Mouse (Mus musculus): ENCODE data around the gene Pcsk1n. TPM values are rescaled to one million over a fixed set of nuclear protein-coding genes. Genes with fewer than 3 reads are reported as not detected.

The Pcsk1n gene
- polyA plus RNA-seq, 1 experiment: 0.16 TPM

DNA sequence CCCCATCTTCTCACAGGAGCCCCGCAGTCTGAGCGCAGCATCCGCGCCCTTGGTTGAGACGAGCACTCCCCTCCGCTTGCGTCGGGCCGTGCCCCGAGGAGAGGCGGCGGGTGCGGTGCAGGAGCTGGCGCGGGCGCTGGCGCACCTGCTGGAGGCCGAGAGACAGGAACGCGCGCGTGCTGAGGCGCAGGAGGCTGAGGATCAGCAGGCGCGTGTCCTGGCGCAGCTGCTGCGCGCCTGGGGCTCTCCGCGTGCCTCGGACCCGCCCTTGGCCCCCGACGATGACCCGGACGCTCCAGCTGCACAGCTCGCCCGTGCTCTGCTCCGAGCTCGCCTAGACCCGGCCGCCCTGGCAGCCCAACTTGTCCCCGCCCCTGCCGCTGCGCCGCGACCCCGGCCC, 2.4 kb downstream of the Pcsk1n start:
- Histone ChIP-seq H3K27ac (ENCODE audit: insufficient read depth, low read length) (no peak overlapping the region), H3K36me3 (ENCODE audit: control insufficient read depth, insufficient read depth, low read length) (no peaks in the 10 kb centered on the region), H3K4me1 (ENCODE audit: control insufficient read depth, insufficient read depth, insufficient read length) (no peaks in the 10 kb centered on the region; the same call in 1 of the 2 replicates), H3K4me3 (ENCODE audit: extremely low read depth, insufficient read depth, insufficient read length) (no peak overlapping the region), H3K27me3 (ENCODE audit: control insufficient read depth, insufficient read depth, low read length) (peaks cover 4% of the 10 kb centered on the region)
- no peak for DNase-seq (ENCODE audit: low read depth in 1 of 2, low spot score in 2 of 2)
- TF ChIP-seq CTCF (IDR thresholded peaks at IDR 0.05; ENCODE audit: extremely low read depth, insufficient read depth, insufficient read length, insufficient replicate concordance) (no peak), POLR2A (IDR thresholded peaks at IDR 0.05; ENCODE audit: low read depth, low read length) (no peak)
- 27% methylated on average over 48 of the region's 48 CpGs for WGBS

DNA sequence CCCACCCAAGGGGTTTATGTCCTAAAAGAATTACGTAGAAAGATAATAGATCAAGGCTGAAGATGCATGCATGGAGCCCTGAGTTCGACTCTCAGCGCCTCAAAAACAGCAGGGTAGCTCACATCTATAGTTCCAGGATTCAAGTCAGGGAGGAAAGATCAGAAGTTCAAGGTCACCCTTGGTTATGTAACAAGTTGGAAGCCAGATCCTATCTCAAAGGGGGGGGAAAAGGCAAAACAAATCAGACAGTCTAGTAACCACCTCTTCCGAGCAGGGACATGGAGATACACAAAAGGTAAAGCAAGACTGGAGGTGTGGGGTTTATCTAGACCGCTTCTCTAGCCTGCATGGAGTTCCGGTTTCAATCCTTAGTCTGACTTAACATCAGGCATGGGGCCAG, 6.6 kb downstream of the Pcsk1n start:
- DNase-seq (ENCODE audit: low read depth in 1 of 2, low spot score in 2 of 2): no peak
- no peak overlapping the region for H3K4me3 ChIP-seq (ENCODE audit: extremely low read depth, insufficient read depth, insufficient read length)
- H3K4me1 ChIP-seq (ENCODE audit: control insufficient read depth, insufficient read depth, insufficient read length): no peaks in the 10 kb centered on the region; the same call in 1 of the 2 replicates
- H3K27ac ChIP-seq (ENCODE audit: insufficient read depth, low read length): no peak overlapping the region
- H3K36me3 ChIP-seq (ENCODE audit: control insufficient read depth, insufficient read depth, low read length): no peaks in the 10 kb centered on the region; the same call in 1 of the 2 replicates
- no peak for TF ChIP-seq POLR2A (IDR thresholded peaks at IDR 0.05; ENCODE audit: low read depth, low read length)
- WGBS: 78% methylated on average over 6 of the region's 6 CpGs
- H3K27me3 ChIP-seq (ENCODE audit: control insufficient read depth, insufficient read depth, low read length): peaks cover 6% of the 10 kb centered on the region; the same call in 1 of the 2 replicates

DNA sequence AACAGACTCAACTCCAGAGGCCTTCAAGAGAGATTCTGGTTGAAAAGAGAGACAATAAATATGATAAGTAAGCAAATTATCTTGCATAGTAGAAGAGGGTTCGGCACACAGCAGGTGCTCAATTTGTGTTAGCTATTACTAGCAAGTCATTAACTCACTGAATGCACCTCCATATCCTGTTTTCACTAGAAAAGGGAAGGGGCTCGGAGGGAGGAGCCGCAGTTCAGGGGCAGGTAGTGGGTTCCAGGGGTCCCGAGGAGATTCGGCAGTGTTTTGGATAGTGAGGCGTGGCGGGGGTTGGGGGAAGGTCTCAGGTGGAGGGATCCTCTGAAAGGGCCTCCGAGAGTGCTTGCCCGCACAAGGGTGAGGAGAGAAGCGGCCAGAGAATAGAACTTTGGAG, 7.5 kb downstream of the Pcsk1n start:
- Histone ChIP-seq H3K27ac (ENCODE audit: insufficient read depth, low read length) (no peak overlapping the region), H3K4me1 (ENCODE audit: control insufficient read depth, insufficient read depth, insufficient read length) (no peaks in the 10 kb centered on the region; the same call in 1 of the 2 replicates), H3K4me3 (ENCODE audit: extremely low read depth, insufficient read depth, insufficient read length) (no peak overlapping the region), H3K36me3 (ENCODE audit: control insufficient read depth, insufficient read depth, low read length) (peaks cover 1% of the 10 kb centered on the region; the same call in 1 of the 2 replicates), H3K27me3 (ENCODE audit: control insufficient read depth, insufficient read depth, low read length) (0 out of 2 replicates have a peak, but pooled peaks cover 4% of the 10 kb centered on the region)
- 33% methylated on average over 10 of the region's 10 CpGs for WGBS
- TF ChIP-seq POLR2A (IDR thresholded peaks at IDR 0.05; ENCODE audit: low read depth, low read length): no peak
- no peak for TF ChIP-seq CTCF (IDR thresholded peaks at IDR 0.05; ENCODE audit: extremely low read depth, insufficient read depth, insufficient read length, insufficient replicate concordance)
- no peak for DNase-seq (ENCODE audit: low read depth in 1 of 2, low spot score in 2 of 2)

DNA sequence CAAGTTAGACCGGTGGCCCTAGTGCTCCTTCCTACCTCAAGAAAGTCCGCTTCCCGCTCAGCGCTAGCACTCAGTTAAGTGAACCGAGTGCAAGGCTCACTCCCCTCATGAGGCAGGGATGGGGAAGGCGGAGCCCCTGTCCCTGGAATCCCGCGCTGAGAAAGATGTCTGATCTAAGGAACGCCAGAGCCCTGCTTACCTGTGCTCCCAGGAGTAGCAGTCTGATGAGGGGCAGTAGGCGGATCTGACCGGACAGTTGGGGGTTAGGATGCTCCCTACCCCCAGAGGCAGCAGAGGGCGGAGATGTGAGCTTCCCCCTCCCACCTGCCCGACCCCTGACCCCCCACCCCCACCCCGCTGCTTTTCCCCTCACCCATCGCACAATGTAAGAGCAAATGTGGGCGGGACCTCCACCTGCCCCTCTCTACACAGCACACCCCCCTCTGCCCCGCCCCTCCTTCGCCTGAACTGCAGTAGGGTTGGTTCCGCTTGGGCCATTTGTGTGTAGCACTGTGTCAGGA, 8.7 kb downstream of the Pcsk1n start, which contains the start of gene Eras:
Eras (minus strand) TSS at position 338 of the 521 bp plus-strand sequence.
- no peaks in the 10 kb centered on the region for H3K4me1 ChIP-seq (ENCODE audit: control insufficient read depth, insufficient read depth, insufficient read length)
- no peak within 1 kb of the TSS for H3K27ac ChIP-seq (ENCODE audit: insufficient read depth, low read length)
- 41% methylated on average over 19 of the region's 19 CpGs for WGBS
- DNase-seq (ENCODE audit: low read depth in 1 of 2, low spot score in 2 of 2): no peak
- TF ChIP-seq CTCF (IDR thresholded peaks at IDR 0.05; ENCODE audit: extremely low read depth, insufficient read depth, insufficient read length, insufficient replicate concordance) (no peak), POLR2A (IDR thresholded peaks at IDR 0.05; ENCODE audit: low read depth, low read length) (no peak)
- no peak within 1 kb of the TSS for H3K4me3 ChIP-seq (ENCODE audit: extremely low read depth, insufficient read depth, insufficient read length)
- H3K27me3 ChIP-seq (ENCODE audit: control insufficient read depth, insufficient read depth, low read length): 0 out of 2 replicates have a peak, but pooled peaks cover 3% of the 10 kb centered on the region
- peaks cover 1% of the 10 kb centered on the region; the same call in 1 of the 2 replicates for H3K36me3 ChIP-seq (ENCODE audit: control insufficient read depth, insufficient read depth, low read length)

DNA sequence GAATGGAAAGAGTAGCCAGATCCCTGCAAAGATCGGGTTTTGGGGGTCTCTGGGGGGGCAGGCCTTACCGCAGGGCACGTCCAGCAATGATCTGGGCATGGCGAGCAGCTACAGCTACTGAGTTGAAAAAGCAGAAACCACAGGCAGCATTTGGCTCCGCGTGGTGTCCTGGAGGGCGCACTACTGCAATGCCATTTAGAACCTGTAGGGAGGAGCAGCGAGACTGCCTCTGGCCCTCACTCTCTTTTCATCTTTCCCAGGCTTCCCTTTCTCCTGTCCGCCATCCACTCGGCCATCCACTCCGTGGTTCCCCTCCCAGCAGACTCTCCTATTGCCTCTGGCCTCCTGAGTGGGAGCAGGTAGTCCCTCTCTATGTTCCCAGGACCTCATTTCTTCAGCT, 17.3 kb downstream of the Pcsk1n start:
- WGBS: 57% methylated on average over 11 of the region's 11 CpGs
- H3K4me3 ChIP-seq (ENCODE audit: extremely low read depth, insufficient read depth, insufficient read length): no peak overlapping the region
- DNase-seq (ENCODE audit: low read depth in 1 of 2, low spot score in 2 of 2): no peak

DNA sequence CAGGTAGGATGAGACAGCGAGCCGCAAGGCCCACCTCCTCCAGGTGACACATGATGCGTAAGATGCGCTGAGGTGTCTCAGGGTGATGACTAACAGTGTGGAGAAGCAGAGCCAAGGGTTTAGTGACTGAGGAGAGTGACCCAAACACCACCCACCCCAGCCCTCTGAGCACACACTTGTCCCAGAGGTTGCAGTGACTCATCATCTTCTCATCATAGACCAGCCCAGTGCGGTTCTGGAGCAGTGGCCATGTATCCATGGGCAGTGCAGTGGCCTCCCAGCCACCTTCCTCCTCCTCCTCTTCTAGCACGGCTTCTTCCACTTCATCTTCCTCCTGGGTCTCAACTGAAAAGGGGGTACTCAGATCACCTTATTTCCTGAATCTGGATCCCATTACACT, 18.0 kb downstream of the Pcsk1n start:
- no peak for TF ChIP-seq CTCF (IDR thresholded peaks at IDR 0.05; ENCODE audit: extremely low read depth, insufficient read depth, insufficient read length, insufficient replicate concordance)
- no peak for TF ChIP-seq POLR2A (IDR thresholded peaks at IDR 0.05; ENCODE audit: low read depth, low read length)
- peaks cover 1% of the 10 kb centered on the region; the same call in 1 of the 2 replicates for H3K36me3 ChIP-seq (ENCODE audit: control insufficient read depth, insufficient read depth, low read length)
- no peaks in the 10 kb centered on the region for H3K27me3 ChIP-seq (ENCODE audit: control insufficient read depth, insufficient read depth, low read length)
- H3K4me1 ChIP-seq (ENCODE audit: control insufficient read depth, insufficient read depth, insufficient read length): no peaks in the 10 kb centered on the region
- H3K27ac ChIP-seq (ENCODE audit: insufficient read depth, low read length): no peak overlapping the region
- H3K4me3 ChIP-seq (ENCODE audit: extremely low read depth, insufficient read depth, insufficient read length): no peak overlapping the region
- DNase-seq (ENCODE audit: low read depth in 1 of 2, low spot score in 2 of 2): no peak
- 93% methylated on average over 6 of the region's 6 CpGs for WGBS

More for the DNA sequence above, 17.3 kb downstream of the Pcsk1n start:
- no peak for TF ChIP-seq POLR2A (IDR thresholded peaks at IDR 0.05; ENCODE audit: low read depth, low read length)
- no peak for TF ChIP-seq CTCF (IDR thresholded peaks at IDR 0.05; ENCODE audit: extremely low read depth, insufficient read depth, insufficient read length, insufficient replicate concordance)
- Histone ChIP-seq H3K27ac (ENCODE audit: insufficient read depth, low read length) (no peak overlapping the region), H3K4me1 (ENCODE audit: control insufficient read depth, insufficient read depth, insufficient read length) (no peaks in the 10 kb centered on the region), H3K36me3 (ENCODE audit: control insufficient read depth, insufficient read depth, low read length) (peaks cover 1% of the 10 kb centered on the region; the same call in 1 of the 2 replicates), H3K27me3 (ENCODE audit: control insufficient read depth, insufficient read depth, low read length) (no peaks in the 10 kb centered on the region)

DNA sequence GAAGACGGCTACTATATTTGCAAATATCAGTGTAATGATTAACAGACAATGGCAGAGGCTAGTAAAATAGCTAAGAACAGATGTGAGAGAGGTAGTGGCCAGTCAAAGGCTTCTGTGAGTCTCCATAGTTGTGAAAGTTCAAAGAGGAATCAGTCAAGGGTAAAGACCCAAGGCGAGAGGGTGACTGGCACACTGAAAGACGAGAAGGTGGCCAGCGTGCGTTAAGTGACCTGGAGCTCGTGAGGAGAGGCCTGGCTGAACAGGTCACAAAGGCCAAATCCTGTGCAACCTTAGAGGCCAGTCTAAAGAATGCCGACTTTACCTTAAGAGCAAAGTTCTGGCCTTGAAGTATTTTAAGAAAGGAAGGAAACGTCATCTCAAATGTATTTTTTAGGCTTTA, 26.0 kb downstream of the Pcsk1n start:
- no peak overlapping the region for H3K4me3 ChIP-seq (ENCODE audit: extremely low read depth, insufficient read depth, insufficient read length)
- no peak overlapping the region for H3K27ac ChIP-seq (ENCODE audit: insufficient read depth, low read length)
- no peaks in the 10 kb centered on the region; the same call in 1 of the 2 replicates for H3K4me1 ChIP-seq (ENCODE audit: control insufficient read depth, insufficient read depth, insufficient read length)
- WGBS: 93% methylated on average over 8 of the region's 8 CpGs
- DNase-seq (ENCODE audit: low read depth in 1 of 2, low spot score in 2 of 2): no peak
- TF ChIP-seq CTCF (IDR thresholded peaks at IDR 0.05; ENCODE audit: extremely low read depth, insufficient read depth, insufficient read length, insufficient replicate concordance) (no peak), POLR2A (IDR thresholded peaks at IDR 0.05; ENCODE audit: low read depth, low read length) (no peak)
- no peaks in the 10 kb centered on the region for H3K27me3 ChIP-seq (ENCODE audit: control insufficient read depth, insufficient read depth, low read length)
- 0 out of 2 replicates have a peak, but pooled peaks cover 1% of the 10 kb centered on the region for H3K36me3 ChIP-seq (ENCODE audit: control insufficient read depth, insufficient read depth, low read length)

Measured in spleen, adult 2 months (tissue).